Mouse (Mus musculus): ENCODE results near the gene Gnb5. TPM values are rescaled to one million over a fixed set of nuclear protein-coding genes. Genes with fewer than 3 reads are reported as not detected.

Gene Gnb5
- polyA plus RNA-seq (2014; fragmentation: Illumina TruSeq; extraction: RNeasy Lipid Tissue Mini Kit (QIAGEN cat#74804); ENCODE audit: low read depth, low replicate concordance): 13.5 TPM

DNA sequence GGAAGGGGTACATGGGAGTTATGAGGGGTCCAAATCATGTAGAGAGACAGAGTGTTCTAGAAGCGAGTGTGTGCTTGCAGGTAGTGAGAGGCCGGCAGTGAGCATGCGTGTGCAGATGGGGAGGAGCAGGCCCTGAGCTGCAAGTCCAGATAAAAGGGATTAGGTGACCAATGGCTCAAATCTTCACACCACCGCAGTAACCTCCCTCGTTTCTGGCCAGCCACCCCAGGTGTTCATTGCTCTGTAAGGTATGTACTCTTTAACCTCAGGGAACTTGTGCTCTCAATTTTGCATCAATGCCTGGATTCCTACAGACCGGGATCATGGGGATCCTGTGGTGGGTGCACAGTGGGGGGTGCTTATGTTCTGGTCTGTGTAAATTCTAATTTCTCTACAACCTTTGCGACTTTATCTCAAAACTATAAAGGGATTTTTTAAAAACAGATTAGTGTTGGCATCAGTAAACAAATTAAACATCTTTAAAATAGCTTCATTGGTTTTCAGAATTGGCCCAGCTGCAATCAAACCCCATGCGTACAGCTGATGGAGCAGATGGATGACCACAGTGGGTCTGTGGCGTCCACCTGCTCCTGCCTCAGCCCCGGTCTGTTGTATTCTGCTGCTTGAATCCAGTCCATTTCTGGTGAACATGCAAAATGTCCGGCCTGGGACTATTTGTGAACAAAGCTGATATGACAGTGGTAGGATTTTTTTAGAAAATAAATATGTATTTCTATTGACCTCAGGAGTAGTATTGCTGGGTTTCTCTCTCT lies at the start of gene Gnb5:
Gene Gnb5 (plus strand): TSS at position 163 of the 773 bp plus-strand sequence.

DNA sequence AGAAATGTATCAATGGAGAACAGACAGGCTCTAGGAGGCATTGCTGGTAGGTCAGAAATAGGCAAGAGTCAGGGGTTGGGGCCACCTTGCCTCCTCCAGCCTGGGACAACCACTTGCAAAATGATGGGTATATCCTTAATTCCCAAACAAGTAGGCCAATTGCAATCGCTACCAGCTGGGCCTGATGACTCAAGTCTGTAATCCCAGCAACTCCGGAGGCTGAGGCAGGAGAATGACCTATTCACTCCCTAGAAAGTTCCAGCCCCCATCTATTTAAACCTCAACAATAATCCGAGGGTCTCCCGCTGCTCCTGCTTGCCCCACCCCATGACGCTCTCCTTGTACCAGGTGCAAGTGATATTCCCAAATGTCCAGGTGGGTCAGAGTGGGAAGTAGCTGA lies 41.4 kb downstream of the Gnb5 start, which contains the start of gene Bcl2l10:
Gene Bcl2l10 (plus strand): TSS at position 301 of the 400 bp plus-strand sequence.

Other genes starting within 250 kb of the Gnb5 start
- 118 TPM for gene Myo5a, start 235.3 kb upstream of the Gnb5 start, polyA plus RNA-seq (2014; fragmentation: Illumina TruSeq; extraction: RNeasy Lipid Tissue Mini Kit (QIAGEN cat#74804); ENCODE audit: low read depth, low replicate concordance)
- 7.2 TPM for gene Myo5c, start 74.3 kb upstream of the Gnb5 start, polyA plus RNA-seq (2014; fragmentation: Illumina TruSeq; extraction: RNeasy Lipid Tissue Mini Kit (QIAGEN cat#74804); ENCODE audit: low read depth, low replicate concordance)
- gene Bcl2l10, start 41.5 kb downstream of the Gnb5 start, polyA plus RNA-seq (2014; fragmentation: Illumina TruSeq; extraction: RNeasy Lipid Tissue Mini Kit (QIAGEN cat#74804); ENCODE audit: low read depth, low replicate concordance): not detected
- gene Mapk6, start 103.7 kb downstream of the Gnb5 start, polyA plus RNA-seq (2014; fragmentation: Illumina TruSeq; extraction: RNeasy Lipid Tissue Mini Kit (QIAGEN cat#74804); ENCODE audit: low read depth, low replicate concordance): 28.6 TPM
- 29.6 TPM for gene Leo1, start 135.2 kb downstream of the Gnb5 start, polyA plus RNA-seq (2014; fragmentation: Illumina TruSeq; extraction: RNeasy Lipid Tissue Mini Kit (QIAGEN cat#74804); ENCODE audit: low read depth, low replicate concordance)